Mouse (Mus musculus) c-Kit-positive CD71-positive TER-119-positive erythroid progenitor cells, embryonic 14.5 days (primary cell): ENCODE measurements around the gene Rpl13.

Experiments
- DNase-seq: peaks from one replicate; pipeline ENCODE4 v3.0.0-alpha.2; 2013; ENCODE audit warnings: low spot score

Gene Rpl13

GRCm38 (mm10) chr8:123108010-123108409 lies 5.9 kb downstream of the Rpl13 start:
- no peak for DNase-seq

DNA sequence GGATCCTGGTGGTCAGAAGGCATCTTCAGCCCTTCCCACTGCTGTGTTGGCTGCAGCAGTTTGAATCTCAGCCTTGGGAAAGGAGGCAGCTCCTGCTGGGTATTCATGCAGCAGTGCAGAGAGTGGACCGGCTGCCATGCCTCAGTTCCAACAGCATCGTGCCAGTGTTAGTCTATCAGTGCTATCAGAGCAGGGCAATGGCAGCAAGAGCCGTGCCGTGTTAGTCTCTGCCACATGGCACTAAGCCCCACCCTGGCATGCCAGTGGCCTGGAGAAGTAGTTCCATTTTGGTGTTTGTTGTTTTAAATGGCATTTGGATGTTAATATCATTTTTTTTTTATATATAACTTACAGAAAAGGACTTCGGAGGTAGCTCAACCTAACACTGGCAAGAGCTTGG lies 6.8 kb downstream of the Rpl13 start:
- no peak for DNase-seq

- DNase-seq = no peak
These were observed 8.5 kb downstream of the Rpl13 start for GRCm38 (mm10) chr8:123110649-123111048.

- DNase-seq = no peak
These were observed 10.7 kb downstream of the Rpl13 start for GRCm38 (mm10) chr8:123112892-123113291.

- DNase-seq = no peak
These were observed 11.8 kb downstream of the Rpl13 start for GRCm38 (mm10) chr8:123113908-123114469.

GRCm38 (mm10) chr8:123114644-123115043 lies 12.5 kb downstream of the Rpl13 start:
- DNase-seq = no peak

GRCm38 (mm10) chr8:123117127-123117731 lies 15.1 kb downstream of the Rpl13 start, which contains the start of gene Cpne7:
TSS of gene Cpne7 (plus strand) at chr8:123117374.
- DNase-seq = no peak

- DNase-seq = no peak
These were observed 15.6 kb downstream of the Rpl13 start for GRCm38 (mm10) chr8:123117744-123118143.

DNA sequence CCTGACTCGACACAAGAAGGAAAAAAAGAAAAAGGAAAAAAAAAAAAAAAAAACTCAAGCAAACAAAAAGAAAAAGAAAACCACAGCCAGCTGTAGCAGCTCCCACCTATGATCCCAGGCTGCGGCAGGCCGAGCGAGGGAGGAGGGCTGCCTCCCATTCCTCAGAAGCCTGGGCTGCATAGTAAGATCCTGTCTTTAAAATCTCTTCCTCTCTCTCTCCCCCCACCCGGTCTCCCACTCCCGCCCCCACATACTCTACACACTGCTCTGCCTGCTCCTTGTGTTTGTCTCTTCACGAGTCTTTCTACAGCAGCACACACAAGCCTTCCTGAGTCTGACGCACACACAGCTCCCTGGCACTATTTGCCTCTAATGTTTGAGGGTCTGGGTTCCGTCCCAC lies 19.9 kb downstream of the Rpl13 start:
- no peak for DNase-seq

DNA sequence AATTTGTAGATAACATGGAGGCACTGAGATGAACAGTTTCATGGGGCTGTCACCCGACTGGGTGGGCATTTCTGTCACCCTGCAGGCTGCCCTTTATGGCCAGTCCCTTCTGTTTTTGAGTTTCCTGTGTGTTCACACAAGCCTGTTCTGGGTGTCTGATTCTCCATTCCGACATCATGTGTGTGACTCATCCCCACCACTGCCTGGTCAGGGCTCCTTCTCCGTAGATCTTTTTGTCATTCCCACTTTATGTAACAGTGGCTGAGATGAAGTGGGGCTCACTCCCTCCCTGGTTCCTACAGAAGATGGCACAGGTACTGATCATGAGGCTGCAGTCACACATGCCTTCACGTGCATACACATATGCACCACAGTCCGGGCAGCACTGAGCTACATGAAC lies 20.5 kb downstream of the Rpl13 start:
- DNase-seq = no peak

GRCm38 (mm10) chr8:123126193-123126816 lies 24.2 kb downstream of the Rpl13 start:
- DNase-seq = no peak

DNA sequence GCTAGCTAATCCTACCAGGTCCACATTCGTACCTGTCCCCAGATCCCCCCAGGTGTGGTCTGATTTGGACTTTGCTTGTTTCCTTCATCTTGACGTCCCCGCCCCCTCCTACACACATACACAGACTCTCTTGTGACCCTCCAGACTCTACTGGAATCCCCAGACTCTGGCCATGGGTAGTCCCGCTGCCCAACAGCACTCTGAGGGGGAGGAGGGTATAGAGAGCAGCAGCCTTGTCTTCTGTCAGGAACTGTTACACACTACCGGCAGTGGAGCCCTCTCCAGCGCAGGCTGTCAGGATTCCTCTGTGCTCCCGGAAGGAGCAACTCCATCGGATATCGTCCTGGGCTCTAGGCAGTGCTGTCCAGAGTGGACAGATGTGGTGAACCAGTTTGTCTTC lies 28.9 kb downstream of the Rpl13 start:
- no peak for DNase-seq

DNA sequence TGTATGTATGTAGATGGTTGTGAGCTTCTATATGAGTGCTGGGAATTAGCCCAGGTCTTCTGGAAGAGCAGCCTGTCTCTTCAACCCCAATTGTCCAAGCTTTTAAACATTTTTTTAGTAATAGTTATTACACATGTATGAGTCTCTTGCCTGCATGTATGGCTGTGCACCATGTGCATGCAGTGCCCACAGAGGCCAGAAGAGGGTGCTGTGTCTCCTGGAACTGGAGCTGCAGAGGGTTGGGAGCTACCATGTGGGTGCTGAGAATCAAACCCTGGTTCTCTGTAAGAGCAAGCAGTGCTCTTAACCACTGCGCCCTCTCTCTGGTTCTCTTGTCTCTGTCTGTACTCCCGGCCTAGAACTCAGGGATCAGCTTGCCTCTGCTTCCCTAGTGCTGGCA lies 30.8 kb downstream of the Rpl13 start:
- DNase-seq = no peak

GRCm38 (mm10) chr8:123134149-123134713 lies 32.1 kb downstream of the Rpl13 start:
- DNase-seq = no peak

DNA sequence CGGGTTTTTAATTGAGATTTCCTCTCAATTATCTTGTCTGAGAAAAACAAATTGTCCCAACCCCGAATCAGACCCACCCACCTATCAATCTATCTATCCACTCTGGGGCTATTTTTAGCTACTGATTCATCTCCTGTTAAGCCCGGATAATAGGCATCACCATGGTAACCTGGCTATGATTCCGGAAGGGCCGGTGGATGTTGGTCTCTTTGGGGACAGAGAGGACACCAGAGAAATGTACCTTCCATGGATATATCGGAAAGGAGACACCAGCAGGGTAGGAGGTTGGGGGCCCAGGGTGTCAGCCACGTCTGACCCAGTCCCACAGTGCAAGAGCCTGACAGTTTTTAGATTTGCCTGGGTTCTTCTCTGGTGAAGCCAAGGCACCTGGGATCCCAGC lies 33.3 kb downstream of the Rpl13 start:
- no peak for DNase-seq

GRCm38 (mm10) chr8:123135806-123136205 lies 33.7 kb downstream of the Rpl13 start:
- no peak for DNase-seq

GRCm38 (mm10) chr8:123136287-123136686 lies 34.1 kb downstream of the Rpl13 start:
- no peak for DNase-seq

DNA sequence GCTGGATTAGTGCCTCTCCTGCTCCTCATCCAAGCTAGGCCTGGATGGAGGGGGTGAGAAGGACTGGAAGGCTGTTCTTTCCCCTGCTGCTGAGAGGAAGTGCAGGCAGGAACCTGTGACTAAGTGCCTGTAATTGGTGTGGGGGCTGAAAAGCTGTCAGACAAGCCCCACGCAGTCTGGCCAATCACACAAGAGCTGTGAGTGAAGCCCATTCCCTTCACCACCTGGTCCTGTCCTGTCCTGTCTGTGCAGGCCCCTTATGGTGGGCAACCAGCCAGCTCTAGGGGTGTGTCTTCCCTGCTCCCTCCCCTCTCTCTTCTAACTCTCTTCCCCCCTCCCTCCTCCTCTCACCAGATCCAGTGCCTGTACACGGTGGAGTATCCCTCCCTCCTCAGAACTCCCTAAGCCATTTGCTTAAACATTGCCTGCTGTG lies 35.5 kb downstream of the Rpl13 start:
- no peak for DNase-seq

DNA sequence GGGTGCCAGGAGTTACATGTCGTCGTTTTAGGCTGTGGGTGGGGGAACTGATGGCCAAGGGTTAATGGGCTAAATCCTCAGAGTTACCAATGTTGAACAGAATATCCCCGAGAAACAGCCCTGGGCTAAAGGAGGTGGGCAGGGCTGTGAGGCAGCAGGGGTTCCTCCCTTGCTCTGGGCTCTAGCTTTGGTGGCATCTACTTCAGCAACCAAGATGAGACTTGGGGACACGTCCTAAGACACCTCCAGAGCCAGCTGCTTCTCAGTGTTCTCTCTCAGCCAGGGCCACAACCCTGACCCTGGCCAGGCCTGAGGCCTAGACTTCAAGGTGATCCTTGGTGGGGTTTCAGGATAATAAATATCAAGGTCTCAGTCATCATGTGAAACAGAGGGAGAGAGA lies 36.6 kb downstream of the Rpl13 start:
- no peak for DNase-seq

- no peak for DNase-seq
These were observed 39.8 kb downstream of the Rpl13 start for GRCm38 (mm10) chr8:123141741-123142462.

GRCm38 (mm10) chr8:123145279-123145678 lies 43.1 kb downstream of the Rpl13 start:
- DNase-seq = peak; percentile 51

DNA sequence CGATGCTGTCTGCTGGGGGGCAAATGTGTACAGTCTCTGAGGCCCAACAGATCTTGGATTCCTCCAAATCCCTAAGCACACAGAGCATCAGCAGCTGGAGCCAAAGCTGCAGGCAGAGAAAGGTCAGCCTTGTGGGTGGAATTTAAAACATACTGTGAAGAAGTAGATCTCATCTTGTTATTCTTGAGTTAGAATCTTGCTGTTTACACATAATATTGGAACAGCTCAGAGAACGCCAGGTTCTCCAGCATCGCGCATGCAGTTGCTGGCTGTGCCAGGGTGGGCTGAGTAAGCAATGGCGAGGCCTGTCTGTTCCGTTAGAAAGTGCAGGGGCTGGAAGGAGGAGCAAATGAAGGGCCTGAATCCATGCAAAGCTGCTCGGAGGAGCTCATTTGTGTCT lies 44.2 kb downstream of the Rpl13 start:
- no peak for DNase-seq

DNA sequence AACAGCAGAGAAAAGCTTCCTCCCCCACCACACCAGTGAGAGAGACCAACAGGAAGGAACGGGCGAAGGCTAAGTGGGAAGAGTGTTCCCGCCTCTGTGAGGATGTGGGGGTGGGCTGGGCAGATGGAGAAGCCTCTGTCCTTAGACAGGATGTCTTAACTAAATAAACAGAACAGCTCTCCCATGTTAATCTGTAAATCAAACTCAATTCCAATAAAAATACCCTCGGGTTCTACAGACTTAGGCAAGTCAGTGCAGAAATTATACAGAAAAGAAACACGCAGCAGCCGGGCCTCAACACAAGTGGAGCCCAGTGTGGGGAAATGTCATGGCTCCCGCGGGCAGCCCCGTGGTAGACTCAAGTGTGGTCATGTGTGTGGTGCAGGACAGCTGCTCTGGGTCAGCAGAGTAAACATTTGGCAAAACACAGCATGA lies 48.6 kb downstream of the Rpl13 start:
- no peak for DNase-seq
